Mouse (Mus musculus): ENCODE measurements around the gene Slc35f5.

The Slc35f5 gene

GRCm38 (mm10) chr1:125568126-125568525 is 7.7 kb downstream of the Slc35f5 start:
- intact Hi-C loops (cut with DNase I): no loop called here

GRCm38 (mm10) chr1:125574219-125574618 is 13.8 kb downstream of the Slc35f5 start:
- intact Hi-C loops (cut with DNase I): no loop called here

GRCm38 (mm10) chr1:125575458-125576114 is 15.2 kb downstream of the Slc35f5 start:
- intact Hi-C loops (cut with DNase I): loop anchor here (5.0 kb wide), 1 partner anchor 203 kb away; no protein-coding TSS in a partner anchor

- intact Hi-C loops (cut with DNase I): loop anchor here (5.0 kb wide), 1 partner anchor 205 kb away; no protein-coding TSS in a partner anchor
These were observed 16.6 kb downstream of the Slc35f5 start for GRCm38 (mm10) chr1:125576965-125577364.

- intact Hi-C loops (cut with DNase I): loop anchor here (5.0 kb wide), 1 partner anchor 206 kb away; no protein-coding TSS in a partner anchor
These were observed 17.7 kb downstream of the Slc35f5 start for GRCm38 (mm10) chr1:125578091-125578490.

GRCm38 (mm10) chr1:125581134-125581533 is 20.7 kb downstream of the Slc35f5 start:
- intact Hi-C loops (cut with DNase I): no loop called here

- intact Hi-C loops (cut with DNase I): loop anchor here (10.0 kb wide), 1 partner anchor 1391 kb away; no protein-coding TSS in a partner anchor
These were observed 43.2 kb downstream of the Slc35f5 start for GRCm38 (mm10) chr1:125603620-125604019.

- intact Hi-C loops (cut with DNase I): loop anchor here (5.0 to 10.0 kb wide), 2 partner anchors 1325 to 1388 kb away; no protein-coding TSS in a partner anchor
These were observed 46.9 kb downstream of the Slc35f5 start for GRCm38 (mm10) chr1:125607087-125607803.

GRCm38 (mm10) chr1:125624376-125625076 is 64.1 kb downstream of the Slc35f5 start:
- intact Hi-C loops (cut with DNase I): no loop called here

GRCm38 (mm10) chr1:125639501-125640253 is 79.3 kb downstream of the Slc35f5 start:
- intact Hi-C loops (cut with DNase I): no loop called here

- intact Hi-C loops (cut with DNase I): no loop called here
These were observed 83.2 kb downstream of the Slc35f5 start for GRCm38 (mm10) chr1:125643643-125644042.

All from adrenal gland (tissue).